Mouse (Mus musculus): ENCODE measurements around the gene Tpcn1. TPM values are rescaled to one million over a fixed set of nuclear protein-coding genes. Genes with fewer than 3 reads are reported as not detected.

The Tpcn1 gene
- polyA plus RNA-seq, 1 experiment from 2014 or later = 28.4 TPM

- Histone ChIP-seq H3K4me1 (peaks cover 13% of the 10 kb centered on the region), H3K9me3 (replicated peaks) (no peaks in the 10 kb centered on the region), H3K4me3 (replicated peaks) (no peak overlapping the region), H3K36me3 (no peaks in the 10 kb centered on the region), H3K9ac (no peak overlapping the region), H3K4me2 (replicated peaks) (no peak overlapping the region), H3K27ac (replicated peaks) (no peak overlapping the region), H3K27me3 (no peaks in the 10 kb centered on the region)
- no peak for ATAC-seq (ENCODE audit: insufficient number of reproducible peaks, low FRiP score, low TSS enrichment, low read depth)
- 62% methylated on average over 7 of the region's 7 CpGs for WGBS
Measured at GRCm38 (mm10) chr5:120592141-120592540, 3.7 kb upstream of the Tpcn1 start.

GRCm38 (mm10) chr5:120590356-120591010 is 2.0 kb upstream of the Tpcn1 start:
- Histone ChIP-seq H3K36me3 (no peaks in the 10 kb centered on the region), H3K9me3 (replicated peaks) (no peaks in the 10 kb centered on the region), H3K4me1 (peaks cover 25% of the 10 kb centered on the region), H3K4me3 (replicated peaks) (no peak overlapping the region), H3K4me2 (replicated peaks) (no peak overlapping the region), H3K27ac (replicated peaks) (no peak overlapping the region), H3K27me3 (no peaks in the 10 kb centered on the region), H3K9ac (no peak overlapping the region)
- WGBS = 69% methylated on average over 16 of the region's 16 CpGs
- ATAC-seq (ENCODE audit: insufficient number of reproducible peaks, low FRiP score, low TSS enrichment, low read depth) = no peak

- H3K4me3 ChIP-seq (replicated peaks) = peak overlapping the region; percentile 92
- H3K27ac ChIP-seq (replicated peaks) = peak overlapping the region; percentile 87
- H3K4me2 ChIP-seq (replicated peaks) = peak overlapping the region; percentile 91
- H3K36me3 ChIP-seq = peaks cover 22% of the 10 kb centered on the region
- H3K4me1 ChIP-seq = peaks cover 30% of the 10 kb centered on the region
- no peaks in the 10 kb centered on the region for H3K9me3 ChIP-seq (replicated peaks)
- peak overlapping the region; percentile 76 for H3K9ac ChIP-seq
- no peaks in the 10 kb centered on the region for H3K27me3 ChIP-seq
- WGBS = under 1% methylated on average over 29 of the region's 29 CpGs
- no peak; the same call in 1 of the 2 replicates for ATAC-seq (ENCODE audit: insufficient number of reproducible peaks, low FRiP score, low TSS enrichment, low read depth)
Measured at GRCm38 (mm10) chr5:120587940-120588568, 419 bp downstream of the Tpcn1 start.

GRCm38 (mm10) chr5:120587616-120587926 is 902 bp downstream of the Tpcn1 start:
- peaks cover 30% of the 10 kb centered on the region for H3K4me1 ChIP-seq
- H3K36me3 ChIP-seq = peaks cover 25% of the 10 kb centered on the region
- H3K4me3 ChIP-seq (replicated peaks) = peak overlapping the region; percentile 92
- H3K4me2 ChIP-seq (replicated peaks) = peak overlapping the region; percentile 91
- H3K27ac ChIP-seq (replicated peaks) = peak overlapping the region; percentile 87
- H3K27me3 ChIP-seq = no peaks in the 10 kb centered on the region
- no peaks in the 10 kb centered on the region for H3K9me3 ChIP-seq (replicated peaks)
- no peak for ATAC-seq (ENCODE audit: insufficient number of reproducible peaks, low FRiP score, low TSS enrichment, low read depth)
- peak overlapping the region; percentile 76 for H3K9ac ChIP-seq
- WGBS = 14% methylated on average over 9 of the region's 9 CpGs

GRCm38 (mm10) chr5:120586741-120587615 is 1.5 kb downstream of the Tpcn1 start:
- ATAC-seq (ENCODE audit: insufficient number of reproducible peaks, low FRiP score, low TSS enrichment, low read depth) = no peak
- Histone ChIP-seq H3K27ac (replicated peaks) (peak overlapping the region; percentile 87), H3K4me1 (peaks cover 30% of the 10 kb centered on the region), H3K9me3 (replicated peaks) (no peaks in the 10 kb centered on the region), H3K36me3 (peaks cover 28% of the 10 kb centered on the region), H3K4me3 (replicated peaks) (peak overlapping the region; percentile 92), H3K4me2 (replicated peaks) (peak overlapping the region; percentile 91), H3K27me3 (no peaks in the 10 kb centered on the region), H3K9ac (peak overlapping the region; percentile 76; the same call in 1 of the 2 replicates)
- WGBS = 9% methylated on average over 17 of the region's 17 CpGs

- peaks cover 34% of the 10 kb centered on the region for H3K36me3 ChIP-seq
- peaks cover 33% of the 10 kb centered on the region for H3K4me1 ChIP-seq
- WGBS = 49% methylated on average over 15 of the region's 15 CpGs
- no peak overlapping the region for H3K9ac ChIP-seq
- H3K27me3 ChIP-seq = no peaks in the 10 kb centered on the region
- ATAC-seq (ENCODE audit: insufficient number of reproducible peaks, low FRiP score, low TSS enrichment, low read depth) = no peak
- no peak overlapping the region for H3K4me3 ChIP-seq (replicated peaks)
- H3K27ac ChIP-seq (replicated peaks) = no peak overlapping the region
- no peaks in the 10 kb centered on the region for H3K9me3 ChIP-seq (replicated peaks)
- no peak overlapping the region for H3K4me2 ChIP-seq (replicated peaks)
Measured at GRCm38 (mm10) chr5:120584968-120585367, 3.5 kb downstream of the Tpcn1 start.

- Histone ChIP-seq H3K27ac (replicated peaks) (no peak overlapping the region), H3K9ac (no peak overlapping the region), H3K27me3 (no peaks in the 10 kb centered on the region), H3K4me2 (replicated peaks) (no peak overlapping the region), H3K9me3 (replicated peaks) (no peaks in the 10 kb centered on the region), H3K36me3 (peaks cover 34% of the 10 kb centered on the region), H3K4me1 (peaks cover 44% of the 10 kb centered on the region), H3K4me3 (replicated peaks) (no peak overlapping the region)
- no peak for ATAC-seq (ENCODE audit: insufficient number of reproducible peaks, low FRiP score, low TSS enrichment, low read depth)
- WGBS = 89% methylated on average over 4 of the region's 4 CpGs
Measured at GRCm38 (mm10) chr5:120583511-120583910, 5.0 kb downstream of the Tpcn1 start.

GRCm38 (mm10) chr5:120582002-120582401 is 6.5 kb downstream of the Tpcn1 start:
- Histone ChIP-seq H3K27me3 (no peaks in the 10 kb centered on the region), H3K27ac (replicated peaks) (no peak overlapping the region), H3K4me1 (peaks cover 49% of the 10 kb centered on the region), H3K4me2 (replicated peaks) (no peak overlapping the region), H3K9ac (no peak overlapping the region), H3K4me3 (replicated peaks) (no peak overlapping the region), H3K36me3 (peaks cover 34% of the 10 kb centered on the region), H3K9me3 (replicated peaks) (no peaks in the 10 kb centered on the region)
- ATAC-seq (ENCODE audit: insufficient number of reproducible peaks, low FRiP score, low TSS enrichment, low read depth) = no peak
- 85% methylated on average over 9 of the region's 9 CpGs for WGBS

GRCm38 (mm10) chr5:120579898-120580626 is 8.4 kb downstream of the Tpcn1 start:
- Histone ChIP-seq H3K4me2 (replicated peaks) (peak overlapping the region; percentile 25; the same call in 1 of the 2 replicates), H3K4me1 (peaks cover 42% of the 10 kb centered on the region), H3K27me3 (no peaks in the 10 kb centered on the region), H3K36me3 (peaks cover 32% of the 10 kb centered on the region), H3K9ac (no peak overlapping the region), H3K27ac (replicated peaks) (peak overlapping the region; percentile 79; the same call in 1 of the 2 replicates), H3K9me3 (replicated peaks) (no peaks in the 10 kb centered on the region), H3K4me3 (replicated peaks) (no peak overlapping the region)
- 83% methylated on average over 26 of the region's 26 CpGs for WGBS
- no peak for ATAC-seq (ENCODE audit: insufficient number of reproducible peaks, low FRiP score, low TSS enrichment, low read depth)

GRCm38 (mm10) chr5:120579211-120579897 is 9.1 kb downstream of the Tpcn1 start:
- peak; percentile 34 for ATAC-seq (ENCODE audit: insufficient number of reproducible peaks, low FRiP score, low TSS enrichment, low read depth)
- no peaks in the 10 kb centered on the region for H3K9me3 ChIP-seq (replicated peaks)
- H3K27ac ChIP-seq (replicated peaks) = peak overlapping the region; percentile 79
- no peaks in the 10 kb centered on the region for H3K27me3 ChIP-seq
- H3K4me3 ChIP-seq (replicated peaks) = no peak overlapping the region
- peak overlapping the region; percentile 25; the same call in 1 of the 2 replicates for H3K4me2 ChIP-seq (replicated peaks)
- peaks cover 25% of the 10 kb centered on the region for H3K36me3 ChIP-seq
- 26% methylated on average over 26 of the region's 26 CpGs for WGBS
- H3K4me1 ChIP-seq = peaks cover 39% of the 10 kb centered on the region
- H3K9ac ChIP-seq = no peak overlapping the region

Data from embryonic facial prominence, embryonic 15.5 days (tissue).